Mouse (Mus musculus) cortical plate, adult 2 months (tissue): ENCODE measurements at regions not wholly inside any gene's neighbourhood (a gene's known extent, or its start where the extent isn't known, plus 50 kb on each side); places are given as distances from the start of the nearest gene placed in this dataset.

Experiments used
- CTCF ChIP-seq: fragments of 200-500 bp; IDR thresholded peaks from 2 replicates; pipeline ENCODE4 v1.5.1; 2011; ENCODE audit warnings: mild to moderate bottlenecking, control low read depth, low read length; ENCODE audit not compliant: insufficient read depth; ENCODE audit errors: extremely low read depth
- POLR2A ChIP-seq: fragments of 200-500 bp; IDR thresholded peaks from 2 replicates; pipeline ENCODE4 v1.6.1; 2011; ENCODE audit warnings: mild to moderate bottlenecking, low read length, control low read depth; ENCODE audit not compliant: insufficient read depth; ENCODE audit errors: extremely low read depth

DNA sequence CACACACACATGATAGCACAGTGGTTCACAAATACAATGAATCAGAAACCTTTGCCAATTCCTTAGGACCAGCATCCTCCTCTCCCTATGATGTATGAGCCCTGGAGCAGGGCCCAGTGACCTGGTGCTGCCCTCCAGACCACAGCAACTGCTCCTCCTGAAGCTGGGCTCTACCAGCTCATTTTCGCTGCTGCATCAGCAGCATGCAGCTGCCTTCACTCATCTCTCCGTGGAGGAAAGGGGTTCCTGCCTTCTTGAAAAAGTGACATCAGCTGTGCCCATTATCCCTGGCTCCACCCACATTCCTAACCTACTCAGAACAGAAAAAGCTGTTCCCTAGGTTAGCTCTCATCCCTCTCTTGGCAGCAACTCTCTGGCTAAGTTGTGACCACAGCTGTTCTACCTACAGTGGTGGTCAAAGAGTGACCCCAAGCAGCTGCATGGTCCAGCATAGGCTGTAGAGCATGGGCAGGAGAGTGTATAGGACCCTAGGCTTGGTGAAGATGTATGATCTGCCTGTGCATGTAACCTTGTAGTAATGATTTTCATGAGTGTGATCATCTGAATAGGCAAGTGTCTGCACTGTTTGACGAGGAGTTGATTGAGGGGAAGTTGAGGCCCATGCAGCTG lies 592.6 kb upstream of the Mpdz start:
- TF ChIP-seq POLR2A (no peak), CTCF (no peak)
